Mouse (Mus musculus) lung, embryonic 14.5 days (tissue): ENCODE results near the gene Fance. TPM values are rescaled to one million over a fixed set of nuclear protein-coding genes. Genes with fewer than 3 reads are reported as not detected.

ENCODE experiments used
- ATAC-seq: fragments of 200-750 bp; cut with Nextera tagmentation; 2 replicates; pipeline ENCODE4 v1.8.0; 2017; ENCODE audit warnings: mild to moderate bottlenecking, moderate TSS enrichment, moderate library complexity; ENCODE audit not compliant: insufficient read depth
- DNase-seq: peaks from one replicate; pipeline ENCODE4 v3.0.0-alpha.2; 2015
- H3K27ac ChIP-seq: fragments of 300-500 bp; sonication (generic); 2 replicates; pipeline ENCODE4 v1.5.1; 2014; ENCODE audit warnings: low read depth, mild to moderate bottlenecking, moderate library complexity
- H3K27me3 ChIP-seq: fragments of 300-500 bp; sonication (generic); 2 replicates; pipeline ENCODE4 v1.6.1; 2014; ENCODE audit warnings: low read length, control low read depth; ENCODE audit not compliant: insufficient read depth
- H3K36me3 ChIP-seq: fragments of 300-500 bp; sonication (generic); 2 replicates; pipeline ENCODE4 v1.6.1; 2014; ENCODE audit warnings: control low read depth; ENCODE audit not compliant: insufficient read depth
- H3K4me1 ChIP-seq: fragments of 300-500 bp; sonication (generic); 2 replicates; pipeline ENCODE4 v1.6.1; 2014; ENCODE audit warnings: antibody characterized with exemption, control low read depth; ENCODE audit not compliant: insufficient read depth
- H3K4me2 ChIP-seq: fragments of 300-500 bp; sonication (generic); 2 replicates; pipeline ENCODE4 v1.6.1; 2014; ENCODE audit warnings: mild to moderate bottlenecking
- H3K4me3 ChIP-seq: fragments of 300-500 bp; sonication (generic); 2 replicates; pipeline ENCODE4 v1.5.1; 2014; ENCODE audit warnings: low read depth, low read length
- H3K9ac ChIP-seq: fragments of 300-500 bp; sonication (generic); 2 replicates; pipeline ENCODE4 v1.6.1; 2014
- H3K9me3 ChIP-seq: fragments of 300-500 bp; sonication (generic); 2 replicates; pipeline ENCODE4 v1.6.1; 2016; ENCODE audit warnings: low read depth, low read length, control low read depth
- CTCF ChIP-seq: IDR thresholded peaks from 2 replicates; pipeline ENCODE4 v1.5.1; 2016; ENCODE audit warnings: antibody characterized with exemption, low read depth
- WGBS: fragments of 180-500 bp; shearing (Covaris S2); extraction: QIAGEN DNeasy Blood & Tissue Kit; methylation state at CpG from one replicate; pipeline ENCODE4 v1.1.7; 2014; 5-methylcytosine and 5-hydroxymethylcytosine counted together
- polyA plus RNA-seq: library from polyadenylated mRNA; unstranded; fragments of >200 nt; fragmentation: Nextera tagmentation; extraction: Ambion mirVana; gene quantifications from 2 replicates; pipeline ENCODE4 v1.2.1, GENCODE M21; 2014

Gene Fance
- polyA plus RNA-seq, 1 experiment from 2014 or later, result 35.3 TPM

GRCm38 (mm10) chr17:28369056-28369455, 55.7 kb downstream of the Fance start:
- H3K9ac ChIP-seq, result no peak overlapping the region
- DNase-seq (no peak), ATAC-seq (peak; percentile 47; the same call in 1 of the 2 replicates)
- H3K27ac ChIP-seq, result no peak overlapping the region
- no peaks in the 10 kb centered on the region for H3K36me3 ChIP-seq
- H3K9me3 ChIP-seq, result no peaks in the 10 kb centered on the region
- no peak overlapping the region for H3K4me3 ChIP-seq
- H3K27me3 ChIP-seq, result peaks cover 19% of the 10 kb centered on the region
- TF ChIP-seq CTCF, result no peak
- H3K4me1 ChIP-seq, result no peaks in the 10 kb centered on the region
- H3K4me2 ChIP-seq, result no peak overlapping the region
- 57% methylated on average over 5 of the region's 5 CpGs for whole genome bisulfite sequencing

GRCm38 (mm10) chr17:28371286-28371685, 58.0 kb downstream of the Fance start:
- Histone ChIP-seq H3K4me3 (no peak overlapping the region), H3K36me3 (no peaks in the 10 kb centered on the region), H3K4me2 (no peak overlapping the region), H3K9me3 (no peaks in the 10 kb centered on the region), H3K27ac (no peak overlapping the region), H3K9ac (no peak overlapping the region), H3K27me3 (peaks cover 23% of the 10 kb centered on the region), H3K4me1 (no peaks in the 10 kb centered on the region)
- 44% methylated on average over 2 of the region's 2 CpGs for WGBS
- TF ChIP-seq CTCF, result no peak
- DNase-seq (no peak), ATAC-seq (no peak)

GRCm38 (mm10) chr17:28371941-28372340, 58.6 kb downstream of the Fance start:
- ATAC-seq (no peak), DNase-seq (no peak)
- Histone ChIP-seq H3K9me3 (no peaks in the 10 kb centered on the region), H3K27ac (no peak overlapping the region), H3K27me3 (peaks cover 23% of the 10 kb centered on the region), H3K4me1 (no peaks in the 10 kb centered on the region), H3K4me3 (no peak overlapping the region), H3K36me3 (no peaks in the 10 kb centered on the region), H3K9ac (no peak overlapping the region), H3K4me2 (no peak overlapping the region)
- 55% methylated on average over 1 of the region's 1 CpGs for WGBS
- TF ChIP-seq CTCF, result no peak

- ATAC-seq (peak; percentile 33; the same call in 1 of the 2 replicates), DNase-seq (peak; percentile 74)
- TF ChIP-seq CTCF, result peak; percentile 84
- WGBS, result 16% methylated on average over 10 of the region's 10 CpGs
- 0 out of 2 replicates have a peak overlapping the region, but pooled peaks have one; percentile 10 for H3K4me2 ChIP-seq
- no peak overlapping the region for H3K27ac ChIP-seq
- no peak overlapping the region for H3K9ac ChIP-seq
- H3K9me3 ChIP-seq, result no peaks in the 10 kb centered on the region
- no peak overlapping the region for H3K4me3 ChIP-seq
- no peaks in the 10 kb centered on the region for H3K4me1 ChIP-seq
- no peaks in the 10 kb centered on the region for H3K36me3 ChIP-seq
- H3K27me3 ChIP-seq, result peaks cover 20% of the 10 kb centered on the region
These were observed 60.5 kb downstream of the Fance start for GRCm38 (mm10) chr17:28373821-28374220.

- ATAC-seq (no peak), DNase-seq (no peak)
- no peaks in the 10 kb centered on the region for H3K4me1 ChIP-seq
- H3K27me3 ChIP-seq, result peaks cover 20% of the 10 kb centered on the region
- H3K4me2 ChIP-seq, result peak overlapping the region; percentile 27
- WGBS, result 15% methylated on average over 16 of the region's 16 CpGs
- H3K9me3 ChIP-seq, result no peaks in the 10 kb centered on the region
- no peak overlapping the region for H3K4me3 ChIP-seq
- H3K27ac ChIP-seq, result no peak overlapping the region
- no peak for TF ChIP-seq CTCF
- H3K9ac ChIP-seq, result no peak overlapping the region
- H3K36me3 ChIP-seq, result no peaks in the 10 kb centered on the region
These were observed 61.2 kb downstream of the Fance start for GRCm38 (mm10) chr17:28374494-28374893.

GRCm38 (mm10) chr17:28375592-28376061, 62.3 kb downstream of the Fance start:
- no peak for DNase-seq
- Histone ChIP-seq H3K27me3 (peaks cover 20% of the 10 kb centered on the region), H3K36me3 (no peaks in the 10 kb centered on the region), H3K9me3 (no peaks in the 10 kb centered on the region), H3K4me1 (no peaks in the 10 kb centered on the region), H3K27ac (no peak overlapping the region), H3K4me2 (peak overlapping the region; percentile 18; the same call in 1 of the 2 replicates), H3K9ac (no peak overlapping the region), H3K4me3 (no peak overlapping the region)
- no peak for TF ChIP-seq CTCF
- 12% methylated on average over 17 of the region's 17 CpGs for WGBS
- no peak for ATAC-seq

Other genes starting within 250 kb of the Fance start
- 1.6 and 2.0 TPM in 2 replicates for gene Tcp11, start 232.9 kb upstream of the Fance start, polyA plus RNA-seq
- gene Scube3, start 171.4 kb upstream of the Fance start, polyA plus RNA-seq, result 2.2 and 2.5 TPM in 2 replicates
- 36.0 and 45.4 TPM in 2 replicates for gene Zfp523, start 136.4 kb upstream of the Fance start, polyA plus RNA-seq
- 2.4 and 2.7 TPM in 2 replicates for gene Def6, start 105.7 kb upstream of the Fance start, polyA plus RNA-seq
- gene Ppard, start 80.8 kb upstream of the Fance start, polyA plus RNA-seq, result 1.8 and 2.8 TPM in 2 replicates
- gene Rpl10a, start 15.0 kb downstream of the Fance start, polyA plus RNA-seq, result 799 and 802 TPM in 2 replicates
- gene Tead3, start 37.3 kb downstream of the Fance start, polyA plus RNA-seq, result 11.2 and 11.3 TPM in 2 replicates
- 3.0 and 3.6 TPM in 2 replicates for gene Tulp1, start 51.7 kb downstream of the Fance start, polyA plus RNA-seq
- 8.3 and 8.7 TPM in 2 replicates for gene Fkbp5, start 204.0 kb downstream of the Fance start, polyA plus RNA-seq
- gene Armc12, start 217.3 kb downstream of the Fance start, polyA plus RNA-seq, result not detected in 2 replicates
- gene Clpsl2, start 235.9 kb downstream of the Fance start, polyA plus RNA-seq, result not detected in 2 replicates
- 0.33 and 0.80 TPM in 2 replicates for gene Clps, start 247.2 kb downstream of the Fance start, polyA plus RNA-seq